Mouse (Mus musculus): ENCODE results near the gene Plekhm2.

GRCm38 (mm10) chr4:141583919-141584318 is 80.8 kb downstream of the Plekhm2 start:
- TF ChIP-seq POLR2A (IDR thresholded peaks at IDR 0.05; ENCODE audit: insufficient read depth, low read length) (no peak), EP300 (IDR thresholded peaks at IDR 0.05; ENCODE audit: insufficient read depth, low read depth, low read length) (no peak)

All from ES-Bruce4 (cell line).